Mouse (Mus musculus): Measurements from ENCODE around the gene Bend4. TPM values are rescaled to one million over a fixed set of nuclear protein-coding genes. Genes with fewer than 3 reads are reported as not detected.

The Bend4 gene
- total RNA-seq, 2 experiments from 2014 or later, result 10.3 to 11.1 TPM

Other genes starting within 250 kb of the Bend4 start
- 100 to 1,000 TPM; 100 to 104 TPM for gene Tmem33, start 167.7 kb downstream of the Bend4 start, total RNA-seq (2021)
- gene Slc30a9, start 121.4 kb downstream of the Bend4 start, total RNA-seq (2021), result 100 to 1,000 TPM; 173 to 192 TPM
- gene Shisa3, start 179.6 kb upstream of the Bend4 start, total RNA-seq (2021), result under 1 TPM; 0.38 to 0.47 TPM

All from layer of hippocampus, postnatal 36 days (tissue).